Mouse (Mus musculus): ENCODE data around the gene Cfap61.

The Cfap61 gene

DNA sequence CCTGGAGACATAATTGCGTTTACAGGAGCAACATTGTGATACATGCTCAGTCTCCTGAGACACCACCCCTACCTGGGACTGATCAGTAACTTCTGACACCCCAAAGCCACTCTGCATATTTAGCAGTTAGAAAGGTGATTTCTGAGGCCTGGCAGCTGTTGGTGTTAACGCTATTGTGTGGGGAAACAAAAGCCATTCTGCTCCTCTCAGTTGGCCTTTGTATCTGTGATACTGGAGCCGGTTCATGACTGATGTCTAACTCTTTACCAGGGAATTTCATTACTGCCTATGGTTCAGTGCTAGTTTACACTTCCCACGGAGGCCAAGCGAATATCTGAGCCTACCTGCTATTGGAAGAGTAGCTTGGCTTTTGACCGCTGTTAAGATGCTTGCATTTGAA lies 138.7 kb downstream of the Cfap61 start:
- DNase-seq (ENCODE audit: extremely low read depth, insufficient read length, low spot score), result no peak

- no peak for DNase-seq (ENCODE audit: extremely low read depth, insufficient read length, low spot score)
These were observed 142.5 kb downstream of the Cfap61 start for GRCm38 (mm10) chr2:146077117-146077516.

GRCm38 (mm10) chr2:146080282-146080681 lies 145.7 kb downstream of the Cfap61 start:
- no peak for DNase-seq (ENCODE audit: extremely low read depth, insufficient read length, low spot score)

DNA sequence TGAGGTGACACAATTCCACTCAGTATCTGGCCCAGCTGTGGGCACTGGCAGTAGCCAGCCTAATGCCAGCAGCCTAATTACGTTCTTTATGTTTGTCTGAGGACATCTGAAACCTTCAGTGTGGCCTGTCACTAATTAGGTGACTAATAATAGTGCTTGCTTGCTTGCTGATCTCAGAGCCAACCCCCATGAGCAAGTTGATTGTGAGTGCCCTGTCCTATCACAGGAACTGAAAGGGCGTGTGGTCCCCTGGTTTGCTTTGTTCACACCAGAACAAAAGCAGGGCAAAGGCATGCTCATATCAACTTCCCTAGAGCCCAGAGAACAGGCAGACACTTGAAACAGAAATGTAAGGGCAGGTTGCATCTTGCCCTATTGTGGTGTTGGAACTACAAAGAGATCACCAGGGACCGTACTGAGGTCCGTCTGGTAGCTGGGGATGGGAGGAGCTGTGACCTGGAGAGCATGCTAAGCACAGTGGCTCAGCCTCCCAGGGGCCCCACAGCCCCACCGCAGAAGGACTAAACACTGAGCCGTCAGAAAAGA lies 148.8 kb downstream of the Cfap61 start:
- no peak for DNase-seq (ENCODE audit: extremely low read depth, insufficient read length, low spot score)

DNA sequence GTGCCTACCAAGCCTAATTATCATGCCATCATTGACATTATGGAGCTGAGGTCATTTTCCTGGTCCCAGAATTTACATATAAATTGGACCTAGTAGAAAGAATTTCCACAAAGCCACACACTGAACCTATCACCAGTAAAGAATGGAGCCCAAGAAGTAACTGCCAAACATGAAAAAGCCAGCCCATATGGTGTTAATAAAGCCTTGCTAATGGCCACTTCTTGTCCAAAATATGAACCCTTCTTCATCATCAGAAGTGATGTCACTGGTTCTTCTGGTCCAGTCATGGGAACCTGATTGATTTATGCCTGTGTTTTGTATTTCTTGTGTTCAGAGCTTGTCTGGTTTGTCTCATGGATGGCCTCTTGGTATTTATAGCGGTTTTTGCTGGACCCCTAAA lies 152.8 kb downstream of the Cfap61 start:
- DNase-seq (ENCODE audit: extremely low read depth, insufficient read length, low spot score), result no peak

DNA sequence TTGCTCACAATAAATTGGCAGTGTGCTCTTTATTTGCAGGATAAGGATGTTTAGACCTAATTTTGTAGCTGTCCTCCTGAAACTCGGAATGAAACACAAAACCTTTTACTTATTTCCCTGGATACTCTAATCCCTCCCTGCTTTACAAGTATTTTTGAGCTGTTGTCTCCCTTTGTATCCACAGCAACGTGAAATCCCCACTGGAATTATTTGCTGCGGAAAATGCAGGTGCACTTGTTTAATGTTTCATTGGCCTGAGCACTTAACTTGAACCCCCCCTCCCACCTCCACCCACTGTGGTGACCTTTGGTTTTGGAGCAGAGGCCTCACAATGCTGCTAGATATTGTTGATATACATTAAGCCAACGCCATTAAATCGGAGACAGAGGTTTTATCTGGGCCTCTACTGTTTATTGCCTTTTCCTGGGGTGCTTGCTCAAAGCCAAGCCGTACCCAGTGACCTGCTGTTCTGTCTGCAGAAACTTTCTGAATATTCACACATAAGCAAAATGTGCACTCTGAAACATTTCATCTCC lies 154.6 kb downstream of the Cfap61 start:
- DNase-seq (ENCODE audit: extremely low read depth, insufficient read length, low spot score), result no peak

- no peak for DNase-seq (ENCODE audit: extremely low read depth, insufficient read length, low spot score)
These were observed 162.9 kb downstream of the Cfap61 start for GRCm38 (mm10) chr2:146097532-146097931.

DNA sequence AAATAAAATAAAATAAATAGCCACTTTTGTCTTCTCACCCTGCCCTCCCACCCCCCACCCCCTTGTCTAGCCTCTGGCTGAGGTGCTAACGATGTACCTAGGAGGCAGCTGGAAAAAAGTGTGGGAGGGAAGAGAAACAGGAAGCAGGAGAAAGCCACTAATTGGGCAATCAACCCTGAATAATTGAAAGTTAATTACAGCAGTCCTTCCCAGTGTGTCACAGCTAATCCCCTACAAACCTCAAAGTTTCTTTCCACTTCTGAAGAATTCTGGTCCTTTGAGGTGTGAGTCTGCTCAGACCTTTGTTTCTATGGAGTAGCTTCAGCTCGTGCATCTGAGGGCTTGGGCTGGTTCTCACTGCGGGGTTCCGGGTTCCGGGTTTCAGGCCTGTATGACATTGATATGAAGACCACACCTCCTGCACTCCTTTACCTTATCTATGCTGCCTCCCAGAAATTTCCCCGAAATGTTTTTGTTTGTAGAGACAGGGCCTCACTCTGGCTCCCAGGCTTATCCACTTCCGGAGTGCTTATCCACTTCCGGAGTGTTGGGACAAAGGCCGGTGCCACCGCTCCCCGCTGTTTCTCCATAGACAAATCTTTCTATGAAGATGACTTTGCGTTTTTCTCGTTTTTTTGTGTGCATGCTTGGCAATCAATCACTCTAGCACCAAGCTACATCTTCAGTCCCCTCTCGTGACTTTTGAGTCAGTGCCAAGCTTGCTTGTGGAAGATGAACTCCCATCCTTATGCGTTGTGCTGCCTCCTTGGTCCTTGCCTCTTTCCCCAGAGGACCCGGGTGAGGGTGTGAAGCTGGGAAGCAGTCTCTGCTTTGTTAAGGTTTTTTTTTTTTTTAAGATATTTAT lies 164.5 kb downstream of the Cfap61 start:
- DNase-seq (ENCODE audit: extremely low read depth, insufficient read length, low spot score), result no peak

GRCm38 (mm10) chr2:146099838-146100237 lies 165.3 kb downstream of the Cfap61 start:
- DNase-seq (ENCODE audit: extremely low read depth, insufficient read length, low spot score), result no peak

- DNase-seq (ENCODE audit: extremely low read depth, insufficient read length, low spot score), result no peak
These were observed 166.0 kb downstream of the Cfap61 start for GRCm38 (mm10) chr2:146100489-146101060.

DNA sequence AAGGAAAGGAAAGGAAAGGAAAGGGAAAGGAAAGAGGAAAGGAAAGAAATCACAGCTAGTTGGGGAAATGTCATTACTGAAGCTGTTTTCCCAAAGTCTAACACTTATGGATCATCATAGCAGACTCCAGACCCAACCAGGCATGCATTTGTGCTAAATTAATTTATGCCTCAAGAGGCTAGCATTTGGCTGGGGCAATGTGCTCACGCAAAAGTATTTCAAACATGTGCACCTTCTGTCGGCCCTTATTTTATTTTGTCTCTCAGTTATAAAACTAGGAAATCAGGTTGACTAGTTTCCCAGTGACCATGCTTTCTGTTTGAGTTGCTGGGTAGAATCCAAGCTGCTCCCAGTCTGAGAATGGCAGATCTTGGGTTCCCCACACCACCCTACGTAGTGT lies 168.0 kb downstream of the Cfap61 start:
- DNase-seq (ENCODE audit: extremely low read depth, insufficient read length, low spot score), result no peak

- no peak for DNase-seq (ENCODE audit: extremely low read depth, insufficient read length, low spot score)
These were observed 170.8 kb downstream of the Cfap61 start for GRCm38 (mm10) chr2:146105341-146105740.

DNA sequence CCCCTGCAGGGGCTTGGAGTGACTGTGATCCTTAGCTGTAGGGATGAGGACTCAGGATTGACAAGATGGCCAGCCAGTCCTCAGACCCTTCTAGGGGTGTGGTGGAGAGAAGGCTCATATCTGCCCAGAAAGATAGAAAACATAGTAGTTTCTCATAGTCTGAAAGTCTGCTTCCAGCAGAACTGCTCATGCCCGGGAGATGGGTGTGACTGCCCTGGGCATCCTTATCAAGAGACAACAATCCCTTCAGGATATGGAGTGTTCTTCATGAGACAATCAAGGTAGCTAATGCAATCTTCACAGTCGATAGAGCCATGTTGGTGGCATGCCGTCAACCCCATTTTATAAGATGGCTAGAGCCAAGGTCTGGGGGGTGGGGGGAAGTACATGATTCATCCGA lies 173.4 kb downstream of the Cfap61 start:
- DNase-seq (ENCODE audit: extremely low read depth, insufficient read length, low spot score), result no peak

- DNase-seq (ENCODE audit: extremely low read depth, insufficient read length, low spot score), result no peak
These were observed 175.3 kb downstream of the Cfap61 start for GRCm38 (mm10) chr2:146109921-146110320.

DNA sequence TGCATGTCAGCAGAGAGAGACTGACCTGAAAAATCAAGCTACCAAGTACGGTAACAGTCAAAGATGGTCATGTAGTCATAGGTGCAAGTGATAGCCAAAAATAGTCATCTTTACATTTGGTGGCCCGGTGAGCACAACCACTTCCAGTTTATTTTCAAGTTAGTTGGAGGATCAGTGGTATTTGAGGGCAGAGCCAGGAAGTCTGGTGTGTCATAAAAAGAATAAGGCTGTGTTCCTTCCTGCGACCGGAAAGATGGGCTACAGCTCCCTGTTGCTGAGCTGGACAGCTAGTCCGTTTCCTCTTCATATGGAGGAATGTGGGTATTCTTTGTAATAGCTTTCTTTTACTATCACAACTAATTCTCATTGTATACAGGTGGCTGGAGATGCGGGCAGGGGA lies 181.7 kb downstream of the Cfap61 start:
- DNase-seq (ENCODE audit: extremely low read depth, insufficient read length, low spot score), result no peak

- DNase-seq (ENCODE audit: extremely low read depth, insufficient read length, low spot score), result no peak
These were observed 182.1 kb downstream of the Cfap61 start for GRCm38 (mm10) chr2:146116726-146117125.

- no peak for DNase-seq (ENCODE audit: extremely low read depth, insufficient read length, low spot score)
These were observed 182.8 kb downstream of the Cfap61 start for GRCm38 (mm10) chr2:146117191-146117914.

DNA sequence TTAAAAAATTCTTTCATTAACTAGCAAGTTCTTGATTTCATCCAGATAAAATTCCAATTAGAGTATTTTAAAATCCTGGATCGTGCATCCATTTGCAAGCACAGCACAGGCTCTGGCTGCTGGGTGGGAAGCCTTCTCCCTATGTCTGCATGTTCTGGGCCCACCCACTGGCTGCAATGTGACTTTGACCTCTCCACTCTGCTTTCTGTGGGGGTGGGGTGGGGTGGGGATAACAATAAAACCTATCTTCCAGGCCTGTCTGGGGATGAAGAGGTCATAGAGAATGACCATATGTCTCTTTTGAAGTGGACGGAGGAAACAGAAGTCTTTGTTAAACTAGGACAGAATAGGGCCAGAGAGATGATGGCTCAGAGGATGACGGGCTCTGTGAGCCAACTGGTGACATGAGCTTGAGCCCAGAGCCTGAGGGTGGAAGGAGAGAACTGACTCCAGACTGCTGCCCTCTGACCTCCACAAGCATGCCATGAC lies 183.4 kb downstream of the Cfap61 start:
- DNase-seq (ENCODE audit: extremely low read depth, insufficient read length, low spot score), result no peak

GRCm38 (mm10) chr2:146121551-146121950 lies 187.0 kb downstream of the Cfap61 start:
- no peak for DNase-seq (ENCODE audit: extremely low read depth, insufficient read length, low spot score)

DNA sequence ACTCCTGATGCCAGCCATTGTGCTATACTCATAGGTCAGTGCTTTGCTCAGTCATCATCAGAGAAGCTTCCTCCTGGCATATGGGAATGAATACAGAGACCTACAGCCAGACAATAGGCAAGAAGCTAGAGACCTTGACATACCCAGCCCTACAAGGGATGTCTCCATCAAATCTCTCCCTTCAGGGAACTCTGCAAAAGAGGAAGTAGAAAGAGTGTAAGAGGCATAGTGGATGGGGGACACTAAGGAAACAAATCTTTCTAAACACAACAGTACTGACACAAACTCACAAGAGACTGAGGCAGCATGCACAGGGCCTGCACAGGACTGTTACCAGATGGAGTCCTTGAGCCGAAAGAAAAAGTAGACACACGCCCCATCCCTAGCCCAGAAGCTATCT lies 190.5 kb downstream of the Cfap61 start:
- no peak for DNase-seq (ENCODE audit: extremely low read depth, insufficient read length, low spot score)

DNA sequence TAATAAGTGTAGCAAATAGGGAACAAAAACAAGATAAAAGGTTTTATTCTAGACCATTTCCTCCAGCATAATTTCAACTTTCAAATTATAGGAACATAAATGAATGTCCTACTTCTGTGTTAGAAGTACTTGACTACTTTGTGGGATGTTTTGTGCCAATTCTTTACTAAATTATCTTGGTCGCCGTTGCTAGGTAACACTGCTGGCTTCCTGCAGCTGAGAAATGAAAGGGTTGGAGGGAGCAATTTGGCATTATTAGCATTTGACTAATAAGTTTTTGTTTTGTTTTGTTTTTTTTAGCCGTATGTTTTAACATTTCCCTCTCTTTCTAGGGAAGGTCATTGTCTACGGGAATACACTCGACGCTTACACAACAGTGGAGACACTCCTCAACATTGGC lies 194.0 kb downstream of the Cfap61 start:
- DNase-seq (ENCODE audit: extremely low read depth, insufficient read length, low spot score), result no peak
